Mouse (Mus musculus): Measurements from ENCODE around the gene Klhl40. TPM values are rescaled to one million over a fixed set of nuclear protein-coding genes. Genes with fewer than 3 reads are reported as not detected.

Gene Klhl40
- total and polyA plus RNA-seq, 2 experiments from 2014 or later = 2.1 to 2.4 TPM

DNA sequence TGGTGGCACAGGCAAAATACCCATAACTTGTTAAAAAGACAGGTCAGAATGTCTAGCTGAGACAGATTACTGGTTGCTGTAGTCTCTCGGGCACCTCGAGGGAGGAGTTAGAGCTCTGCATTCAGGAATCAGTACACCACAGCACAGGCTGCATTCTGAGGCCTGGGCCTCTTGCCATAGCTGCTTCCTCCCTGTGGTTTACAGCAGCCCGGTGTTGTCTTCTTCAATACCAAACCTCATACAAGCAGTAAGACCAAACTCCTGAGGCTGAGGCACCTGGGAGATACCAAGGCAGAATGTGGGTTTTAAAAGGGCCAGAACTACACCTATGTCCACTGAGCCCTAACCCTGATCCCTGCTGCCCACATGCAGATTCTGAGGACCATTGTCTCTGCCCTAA, 20.0 kb upstream of the Klhl40 start:
- peaks cover 19% of the 10 kb centered on the region for H3K4me1 ChIP-seq (ENCODE audit: insufficient read depth, low read length)
- H3K9ac ChIP-seq (replicated peaks; ENCODE audit: low read length) = 0 out of 2 replicates have a peak overlapping the region, but pooled peaks have one; percentile 7
- H3K27ac ChIP-seq = no peak overlapping the region
- H3K36me3 ChIP-seq (ENCODE audit: insufficient read depth, low read length) = peaks cover 26% of the 10 kb centered on the region
- no peak overlapping the region for H3K4me2 ChIP-seq (ENCODE audit: low read depth, low read length)
- no peak for TF ChIP-seq CTCF (IDR thresholded peaks at IDR 0.05; ENCODE audit: low read depth)
- 31% methylated on average over 3 of the region's 3 CpGs for WGBS
- H3K4me3 ChIP-seq (ENCODE audit: low read length) = no peak overlapping the region
- no peaks in the 10 kb centered on the region for H3K27me3 ChIP-seq (ENCODE audit: insufficient read depth, low read length)
- DNase-seq (ENCODE audit: low spot score) = peak; percentile 17
- H3K9me3 ChIP-seq (ENCODE audit: low read length) = no peaks in the 10 kb centered on the region
- ATAC-seq = no peak

- no peak for TF ChIP-seq CTCF (IDR thresholded peaks at IDR 0.05; ENCODE audit: low read depth)
- H3K4me1 ChIP-seq (ENCODE audit: insufficient read depth, low read length) = peaks cover 19% of the 10 kb centered on the region
- no peaks in the 10 kb centered on the region for H3K27me3 ChIP-seq (ENCODE audit: insufficient read depth, low read length)
- H3K9me3 ChIP-seq (ENCODE audit: low read length) = no peaks in the 10 kb centered on the region
- peak overlapping the region; percentile 84 for H3K27ac ChIP-seq
- H3K4me2 ChIP-seq (ENCODE audit: low read depth, low read length) = peak overlapping the region; percentile 90
- ATAC-seq (no peak), DNase-seq (ENCODE audit: low spot score) (peak; percentile 17)
- peak overlapping the region; percentile 81; the same call in 1 of the 2 replicates for H3K9ac ChIP-seq (replicated peaks; ENCODE audit: low read length)
- peaks cover 27% of the 10 kb centered on the region for H3K36me3 ChIP-seq (ENCODE audit: insufficient read depth, low read length)
- WGBS = 48% methylated on average over 10 of the region's 10 CpGs
- peak overlapping the region; percentile 64 for H3K4me3 ChIP-seq (ENCODE audit: low read length)
Measured at GRCm38 (mm10) chr9:121757835-121758814, 19.3 kb upstream of the Klhl40 start.

DNA sequence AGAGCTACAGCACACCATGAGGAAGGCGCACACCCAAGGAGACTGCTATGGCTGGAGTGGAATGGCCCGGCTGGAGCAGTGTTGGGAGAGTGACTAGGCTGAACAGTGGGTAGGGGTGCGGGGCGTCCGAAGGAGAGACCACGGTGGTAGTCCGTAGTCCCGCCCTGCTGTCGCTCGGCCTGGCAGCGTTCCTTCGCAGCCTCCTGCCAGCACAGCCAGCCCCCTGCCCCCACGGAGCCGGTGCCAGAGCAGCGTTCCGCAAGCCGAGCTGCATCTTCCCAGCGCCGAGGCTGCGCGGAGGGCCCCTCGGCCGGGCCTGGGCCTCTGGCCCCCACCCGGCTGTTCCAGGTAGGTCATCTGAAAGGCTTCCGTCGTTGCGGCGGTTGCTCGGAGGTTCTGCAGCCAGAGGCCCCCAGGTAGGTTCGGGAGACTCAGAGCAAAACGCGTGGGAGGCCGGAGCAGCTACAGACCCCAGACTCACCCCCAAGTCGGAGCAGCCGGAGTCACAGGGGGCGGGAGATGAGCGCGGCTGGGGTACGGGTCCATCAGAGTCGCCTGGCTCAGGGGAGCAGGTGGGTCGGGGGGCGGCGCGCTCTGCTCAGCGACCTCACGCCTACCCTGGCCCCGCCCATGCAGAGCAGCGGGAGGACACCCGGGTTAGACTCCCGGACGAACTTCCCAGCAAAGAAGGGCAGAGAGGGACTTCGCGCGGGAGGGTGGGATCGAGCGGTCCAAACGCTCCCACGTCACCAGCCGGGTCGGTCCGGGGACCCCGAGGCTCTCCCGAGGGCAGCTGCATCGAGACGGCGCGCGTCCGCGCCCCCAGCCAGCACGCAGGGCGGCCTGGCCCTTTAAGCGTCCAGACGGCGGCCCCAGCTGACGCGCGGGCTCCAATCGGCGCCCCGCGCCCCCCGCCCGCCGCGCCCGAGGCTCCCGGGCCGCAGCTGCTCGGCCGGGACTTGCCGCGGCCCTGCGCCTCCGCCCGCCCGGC, 18.0 kb upstream of the Klhl40 start, which contains the start of gene Zfp651:
TSS of gene Zfp651 (plus strand) at position 240 of the 991 bp plus-strand sequence.
- H3K27me3 ChIP-seq (ENCODE audit: insufficient read depth, low read length) = no peaks in the 10 kb centered on the region
- peak; percentile 89 for DNase-seq (ENCODE audit: low spot score)
- peaks cover 19% of the 10 kb centered on the region for H3K4me1 ChIP-seq (ENCODE audit: insufficient read depth, low read length)
- no peaks in the 10 kb centered on the region for H3K9me3 ChIP-seq (ENCODE audit: low read length)
- H3K27ac ChIP-seq = peak within 1 kb of the TSS; percentile 84
- H3K36me3 ChIP-seq (ENCODE audit: insufficient read depth, low read length) = peaks cover 25% of the 10 kb centered on the region
- H3K4me3 ChIP-seq (ENCODE audit: low read length) = peak within 1 kb of the TSS; percentile 64
- peak within 1 kb of the TSS; percentile 81 for H3K9ac ChIP-seq (replicated peaks; ENCODE audit: low read length)
- ATAC-seq = peak; percentile 81
- WGBS = under 1% methylated on average over 82 of the region's 97 CpGs
- peak within 1 kb of the TSS; percentile 90 for H3K4me2 ChIP-seq (ENCODE audit: low read depth, low read length)
- TF ChIP-seq CTCF (IDR thresholded peaks at IDR 0.05; ENCODE audit: low read depth) = no peak

DNA sequence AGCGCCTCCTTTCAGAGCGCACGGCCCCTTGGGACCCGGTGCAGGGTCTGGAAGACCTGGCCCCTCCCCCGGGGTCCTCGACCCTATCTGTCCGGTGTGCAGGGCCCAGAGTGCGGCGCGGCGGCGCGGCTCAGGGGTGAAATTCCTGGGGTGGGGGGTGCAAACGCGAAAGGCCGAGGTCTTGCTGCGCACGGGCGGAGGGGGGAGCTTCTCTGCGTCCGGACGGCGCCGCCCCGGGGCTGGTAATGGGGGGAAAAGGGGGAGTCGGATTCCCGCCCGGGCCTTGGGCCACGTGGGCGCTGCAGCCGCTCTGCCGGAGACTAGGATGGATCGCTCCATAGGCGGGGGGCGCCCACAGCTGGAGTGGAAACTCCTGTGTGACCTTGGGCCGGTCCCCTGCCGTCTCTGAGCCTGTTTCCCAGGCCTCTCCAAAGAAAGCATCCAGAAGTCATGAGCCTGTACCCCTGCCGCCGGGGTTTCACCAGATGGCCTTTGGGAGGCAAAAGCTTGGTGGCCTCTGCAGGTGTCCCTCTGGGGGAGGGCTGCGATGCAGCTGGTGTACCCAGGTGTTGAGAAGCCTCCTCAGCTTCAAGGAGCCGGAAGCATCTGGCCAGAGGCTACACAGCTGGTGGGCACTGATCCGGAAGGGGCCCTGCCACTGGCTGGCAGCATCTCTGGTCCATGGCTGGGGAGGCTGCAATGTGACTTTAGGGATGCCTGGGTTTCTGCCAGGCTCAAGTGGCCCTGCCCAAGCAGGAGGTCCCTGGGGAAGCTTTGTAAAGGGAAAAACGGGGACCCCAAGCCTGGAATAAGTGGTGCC, 16.9 kb upstream of the Klhl40 start:
- no peak for TF ChIP-seq CTCF (IDR thresholded peaks at IDR 0.05; ENCODE audit: low read depth)
- no peaks in the 10 kb centered on the region for H3K27me3 ChIP-seq (ENCODE audit: insufficient read depth, low read length)
- H3K4me2 ChIP-seq (ENCODE audit: low read depth, low read length) = peak overlapping the region; percentile 90
- peak overlapping the region; percentile 64 for H3K4me3 ChIP-seq (ENCODE audit: low read length)
- peak; percentile 42 for ATAC-seq
- peak overlapping the region; percentile 84 for H3K27ac ChIP-seq
- peaks cover 19% of the 10 kb centered on the region for H3K4me1 ChIP-seq (ENCODE audit: insufficient read depth, low read length)
- H3K9ac ChIP-seq (replicated peaks; ENCODE audit: low read length) = peak overlapping the region; percentile 81
- 1% methylated on average over 43 of the region's 43 CpGs for WGBS
- peaks cover 24% of the 10 kb centered on the region for H3K36me3 ChIP-seq (ENCODE audit: insufficient read depth, low read length)
- peak; percentile 73 for DNase-seq (ENCODE audit: low spot score)
- H3K9me3 ChIP-seq (ENCODE audit: low read length) = no peaks in the 10 kb centered on the region

GRCm38 (mm10) chr9:121761091-121761665, 16.2 kb upstream of the Klhl40 start:
- Histone ChIP-seq H3K27ac (no peak overlapping the region), H3K4me1 (ENCODE audit: insufficient read depth, low read length) (peaks cover 19% of the 10 kb centered on the region), H3K4me2 (ENCODE audit: low read depth, low read length) (peak overlapping the region; percentile 90), H3K9me3 (ENCODE audit: low read length) (no peaks in the 10 kb centered on the region), H3K4me3 (ENCODE audit: low read length) (peak overlapping the region; percentile 64), H3K27me3 (ENCODE audit: insufficient read depth, low read length) (no peaks in the 10 kb centered on the region), H3K9ac (replicated peaks; ENCODE audit: low read length) (peak overlapping the region; percentile 81; the same call in 1 of the 2 replicates), H3K36me3 (ENCODE audit: insufficient read depth, low read length) (peaks cover 24% of the 10 kb centered on the region)
- DNase-seq (ENCODE audit: low spot score) = no peak
- WGBS = 51% methylated on average over 10 of the region's 10 CpGs
- TF ChIP-seq CTCF (IDR thresholded peaks at IDR 0.05; ENCODE audit: low read depth) = no peak
- ATAC-seq = no peak

Data from hindbrain, postnatal 0 days (tissue).